11 mouse cellular contexts compared by ENCODE assay signal in genomic region chr13:45693953-45694352, GRCm38 (mm10).
DNase-seq lines count a peak whose midpoint lies in the region; ATAC-seq and TF ChIP-seq lines count a peak whose summit lies in the region.
"Had no signal": no experiment of that assay in that cellular context is flagged by ENCODE, and none has a peak within 500 bp of the region (broad histone marks: within the 10 kb centered on the region; RNA-seq: fewer than 3 reads in every experiment).

No protein-coding gene starts in this region.

- no peak overlapping the region for H3K4me2 ChIP-seq in heart, embryonic 15.5 days
- no peak overlapping the region for H3K4me2 ChIP-seq in lung, embryonic 15.5 days

- H3K4me1 ChIP-seq in heart, embryonic 15.5 days (replicated peaks) = peaks cover 39% of the 10 kb centered on the region
- H3K4me1 ChIP-seq in lung, embryonic 15.5 days = peaks cover 41% of the 10 kb centered on the region
- H3K4me1 ChIP-seq in cerebellum, adult 2 months (ENCODE audit: control insufficient read depth, insufficient read depth, low read length) = peaks cover 28% of the 10 kb centered on the region

- TF ChIP-seq CTCF in cerebellum, adult 2 months (IDR thresholded peaks at IDR 0.05; ENCODE audit: borderline replicate concordance, insufficient read depth, low read depth, low read length) = no peak

- TF ChIP-seq POLR2A in cerebellum, adult 2 months (IDR thresholded peaks at IDR 0.05; ENCODE audit: borderline replicate concordance, insufficient read depth, low read length) = no peak

- WGBS in heart, embryonic 15.5 days = 74% methylated on average over 9 of the region's 9 CpGs
- 72% methylated on average over 9 of the region's 9 CpGs for WGBS in lung, embryonic 15.5 days
- 92% methylated on average over 9 of the region's 9 CpGs for WGBS in cerebellum, adult 2 months

- ATAC-seq in heart, embryonic 15.5 days (replicated peaks; ENCODE audit: insufficient number of reproducible peaks, insufficient read depth, low FRiP score, low read depth) = no peak
- ATAC-seq in lung, embryonic 15.5 days (ENCODE audit: borderline replicate concordance, extremely low read depth, low FRiP score, low TSS enrichment) = no peak
- ATAC-seq in activated CD4-positive, CD25-positive, alpha-beta regulatory T cell, adult 4 months = peak; percentile 25
- ATAC-seq in megakaryocyte-erythroid progenitor cell, adult 5-6 weeks (replicated peaks; ENCODE audit: low FRiP score, low TSS enrichment, poor library complexity, severe bottlenecking) = peak; percentile 55

- no peak for DNase-seq in heart, adult 8-10 months (ENCODE audit: low spot score)
- no peak for DNase-seq in lung, postnatal 10 days
- no peak for DNase-seq in cerebellum, adult 2 months
- DNase-seq in right cerebral cortex, adult 18-20 months = no peak
- DNase-seq: adrenal gland, adult 8-10 months; right cerebral cortex, postnatal 14 days had no signal

- no peaks in the 10 kb centered on the region for H3K36me3 ChIP-seq in heart, embryonic 15.5 days
- H3K36me3 ChIP-seq in lung, embryonic 15.5 days = no peaks in the 10 kb centered on the region
- H3K36me3 ChIP-seq: limb, embryonic 10.5 days had no signal

- H3K4me3 ChIP-seq in heart, embryonic 15.5 days = no peak overlapping the region
- no peak overlapping the region for H3K4me3 ChIP-seq in lung, embryonic 15.5 days
- H3K4me3 ChIP-seq in cerebellum, adult 2 months (replicated peaks; ENCODE audit: insufficient read depth, low read depth, low read length) = no peak overlapping the region
- H3K4me3 ChIP-seq: limb, embryonic 10.5 days had no signal

- H3K9ac ChIP-seq in heart, embryonic 15.5 days = no peak overlapping the region
- no peak overlapping the region for H3K9ac ChIP-seq in lung, embryonic 15.5 days

- H3K9me3 ChIP-seq in heart, embryonic 15.5 days (replicated peaks) = no peaks in the 10 kb centered on the region
- no peaks in the 10 kb centered on the region for H3K9me3 ChIP-seq in lung, embryonic 15.5 days
- H3K9me3 ChIP-seq: limb, embryonic 10.5 days had no signal

- H3K27me3 ChIP-seq in heart, embryonic 15.5 days = no peaks in the 10 kb centered on the region
- no peaks in the 10 kb centered on the region for H3K27me3 ChIP-seq in lung, embryonic 15.5 days
- no peaks in the 10 kb centered on the region for H3K27me3 ChIP-seq in cerebellum, adult 2 months (ENCODE audit: control insufficient read depth, insufficient read depth, low read length)

- 0 out of 2 replicates have a peak overlapping the region, but pooled peaks have one; percentile 3 for H3K27ac ChIP-seq in heart, embryonic 15.5 days
- H3K27ac ChIP-seq in lung, embryonic 15.5 days = peak overlapping the region; percentile 46
- no peak overlapping the region for H3K27ac ChIP-seq in cerebellum, adult 2 months (ENCODE audit: insufficient read depth, low read length)
- H3K27ac ChIP-seq: limb, embryonic 10.5 days had no signal

Comparison
In these comparisons a context has a peak if more than half of its experiments do, and no peak if none do; other contexts are left out.
1. ATAC-seq: peak in activated CD4-positive, CD25-positive, alpha-beta regulatory T cell, adult 4 months (single experiment) and megakaryocyte-erythroid progenitor cell, adult 5-6 weeks (single experiment); none in heart, embryonic 15.5 days (single experiment) and lung, embryonic 15.5 days (single experiment).